Mouse (Mus musculus) gastrocnemius, adult 18-20 months (tissue): Measurements from ENCODE around the gene Maml3. TPM values are rescaled to one million over a fixed set of nuclear protein-coding genes. Genes with fewer than 3 reads are reported as not detected.

ENCODE experiments used
- DNase-seq: peaks from one replicate; pipeline ENCODE4 v3.0.0; 2021; ENCODE audit warnings: low spot score
- total RNA-seq, 2 experiments: library from RNA; stranded (reverse); gene quantifications; 2 replicates each; pipeline ENCODE4 v1.2.3; 2021

Maml3 gene
- total RNA-seq, 2 experiments from 2014 or later = 2.3 to 2.6 TPM

DNA sequence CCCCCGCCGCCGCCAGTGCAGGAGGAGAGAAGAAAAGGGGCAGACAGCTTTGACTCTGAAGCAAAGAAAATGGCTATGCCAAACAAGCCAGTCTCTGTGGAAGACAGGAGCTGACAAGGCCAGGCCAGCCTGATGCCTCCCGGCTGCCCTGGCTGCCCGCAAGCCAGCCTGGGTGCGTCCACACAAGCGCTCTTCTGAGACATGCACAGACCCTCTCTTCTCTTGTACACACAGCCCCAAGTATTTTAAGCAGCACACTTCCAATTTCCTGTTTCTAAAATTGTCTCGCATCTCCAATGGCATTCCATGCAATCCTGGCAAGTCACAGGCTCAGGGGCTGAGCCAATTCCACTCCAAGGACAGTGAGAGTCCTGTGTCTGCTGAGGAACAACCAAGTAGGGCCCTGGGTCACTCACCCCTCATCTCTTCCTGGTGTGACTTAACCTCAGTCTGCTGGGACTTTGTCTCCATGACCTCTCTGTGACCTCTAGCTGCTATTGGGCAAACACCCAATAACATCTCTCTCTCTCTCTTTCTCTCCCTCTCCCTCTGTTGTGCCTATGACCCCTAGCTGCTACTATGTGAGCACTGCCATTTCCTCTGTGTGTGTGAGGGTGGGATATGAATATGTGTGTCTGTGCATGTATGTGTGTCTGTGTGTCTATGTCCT is 354.9 kb downstream of the Maml3 start:
- DNase-seq = peak; percentile 49

DNA sequence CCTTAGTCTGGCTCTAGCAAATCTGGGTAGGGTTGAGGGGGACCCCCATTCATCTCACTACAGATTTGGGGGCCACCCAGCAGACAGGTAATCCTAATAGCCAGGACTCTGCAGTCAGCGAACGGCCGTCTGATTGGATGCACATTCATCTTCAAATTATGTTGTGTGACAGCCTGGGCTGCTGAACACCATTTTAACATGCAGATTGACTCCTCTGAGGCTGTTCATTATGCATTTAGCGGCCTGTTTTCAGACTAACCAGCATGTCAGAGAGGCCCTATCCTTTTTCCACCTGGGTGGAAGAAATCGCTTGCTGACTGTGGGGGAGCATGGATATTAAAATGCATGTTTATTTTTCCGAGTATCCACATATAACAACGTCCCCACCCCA is 355.5 kb downstream of the Maml3 start:
- DNase-seq = no peak

GRCm38 (mm10) chr3:51748436-51749376 is 356.2 kb downstream of the Maml3 start:
- DNase-seq = peak; percentile 15

- no peak for DNase-seq
Measured at GRCm38 (mm10) chr3:51746816-51747215, 358.1 kb downstream of the Maml3 start.

GRCm38 (mm10) chr3:51745162-51745561 is 359.7 kb downstream of the Maml3 start:
- DNase-seq = no peak

- no peak for DNase-seq
Measured at GRCm38 (mm10) chr3:51744339-51744759, 360.5 kb downstream of the Maml3 start.

- DNase-seq = no peak
Measured at GRCm38 (mm10) chr3:51742405-51742804, 362.5 kb downstream of the Maml3 start.

- no peak for DNase-seq
Measured at GRCm38 (mm10) chr3:51741824-51742223, 363.1 kb downstream of the Maml3 start.

DNA sequence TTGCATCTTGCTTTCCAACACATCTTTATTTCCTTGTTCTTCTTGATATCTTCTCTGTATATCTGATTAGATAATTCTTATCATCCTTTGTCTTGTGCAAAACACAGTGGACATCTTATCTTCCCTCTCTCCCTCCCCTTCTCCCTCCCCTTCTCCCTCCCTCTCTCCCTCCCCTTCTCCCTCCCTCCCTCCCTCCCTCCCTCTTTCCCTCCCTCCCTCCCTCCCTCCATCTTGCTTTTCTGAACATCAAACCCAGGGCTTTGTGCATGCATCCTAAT is 365.1 kb downstream of the Maml3 start:
- DNase-seq = no peak

DNA sequence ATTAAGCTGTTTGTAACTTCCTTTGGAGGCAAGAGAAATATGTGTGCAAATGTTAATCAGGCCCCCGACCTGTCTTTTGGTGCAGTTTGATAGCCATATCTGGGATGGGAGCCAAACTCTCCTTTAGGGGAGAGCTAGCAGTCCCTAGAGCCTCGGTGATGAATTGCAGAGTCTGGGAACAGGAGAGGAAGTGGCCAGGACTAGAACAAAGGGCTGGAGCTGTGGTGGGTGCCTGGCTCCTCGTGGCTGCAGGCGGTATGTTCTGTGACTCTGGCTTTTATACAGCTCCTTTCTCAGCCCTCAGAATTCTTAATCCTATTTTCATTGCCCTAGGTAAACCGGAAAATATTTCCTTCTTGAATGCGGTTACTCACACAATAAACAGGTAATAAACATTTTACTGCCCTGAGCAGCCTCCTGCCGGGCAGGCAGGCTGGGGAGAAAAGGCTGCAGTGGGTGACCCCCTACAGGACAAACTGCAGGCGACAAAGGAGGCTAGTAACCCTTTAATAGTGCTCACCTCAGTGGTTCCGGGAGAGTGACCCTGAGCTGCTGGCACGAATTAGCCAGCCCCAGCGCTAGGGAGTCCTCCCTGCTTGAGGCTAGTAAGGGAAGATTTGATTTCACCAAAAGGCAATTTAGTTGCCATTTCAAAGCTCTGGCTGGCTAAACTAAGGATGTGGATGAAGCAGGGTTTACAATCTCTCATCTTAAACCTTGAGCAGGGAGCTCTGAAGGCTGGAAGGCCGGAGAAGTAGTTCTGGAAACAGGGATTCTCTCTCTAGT is 365.6 kb downstream of the Maml3 start:
- DNase-seq = no peak

DNA sequence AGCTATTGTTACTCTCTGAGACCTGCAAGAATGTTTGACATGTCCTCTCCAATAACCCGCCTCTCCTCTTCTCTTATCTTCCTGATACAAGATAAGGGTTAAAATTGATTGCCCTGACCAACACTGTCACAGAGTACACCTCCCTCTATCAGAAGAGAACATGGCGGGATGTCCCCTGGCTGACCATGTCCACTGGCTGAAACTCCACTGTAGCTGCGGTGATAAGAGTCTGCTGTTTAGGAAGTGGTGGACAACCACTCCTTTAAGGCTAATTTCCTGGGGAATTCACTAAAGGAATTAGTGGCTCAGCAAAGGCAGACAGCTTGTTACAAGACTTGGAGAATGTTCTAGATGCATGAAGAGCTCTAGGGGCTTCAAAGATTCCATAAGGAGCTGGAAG is 371.2 kb downstream of the Maml3 start:
- DNase-seq = no peak

- DNase-seq = no peak
Measured at GRCm38 (mm10) chr3:51731949-51732636, 372.8 kb downstream of the Maml3 start.

DNA sequence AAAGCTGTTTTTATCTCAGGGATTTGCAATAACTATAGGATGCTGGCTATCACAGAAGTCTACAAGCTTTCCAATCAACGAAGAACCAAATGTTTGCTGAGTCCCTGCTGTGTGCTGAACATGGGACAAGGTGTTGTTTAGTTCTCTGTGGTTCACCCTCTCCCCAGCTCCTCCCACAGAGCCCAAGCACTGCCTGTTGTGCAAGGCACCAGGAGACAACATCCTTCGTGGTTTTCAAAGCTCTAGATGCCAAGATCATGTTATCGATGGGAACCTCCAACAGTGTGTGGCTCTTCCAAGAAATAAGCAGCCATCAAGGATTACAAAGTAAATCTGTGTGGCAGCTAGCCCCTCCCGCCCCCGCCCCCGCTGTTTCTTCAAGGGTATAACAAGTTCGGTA is 374.2 kb downstream of the Maml3 start:
- no peak for DNase-seq

DNA sequence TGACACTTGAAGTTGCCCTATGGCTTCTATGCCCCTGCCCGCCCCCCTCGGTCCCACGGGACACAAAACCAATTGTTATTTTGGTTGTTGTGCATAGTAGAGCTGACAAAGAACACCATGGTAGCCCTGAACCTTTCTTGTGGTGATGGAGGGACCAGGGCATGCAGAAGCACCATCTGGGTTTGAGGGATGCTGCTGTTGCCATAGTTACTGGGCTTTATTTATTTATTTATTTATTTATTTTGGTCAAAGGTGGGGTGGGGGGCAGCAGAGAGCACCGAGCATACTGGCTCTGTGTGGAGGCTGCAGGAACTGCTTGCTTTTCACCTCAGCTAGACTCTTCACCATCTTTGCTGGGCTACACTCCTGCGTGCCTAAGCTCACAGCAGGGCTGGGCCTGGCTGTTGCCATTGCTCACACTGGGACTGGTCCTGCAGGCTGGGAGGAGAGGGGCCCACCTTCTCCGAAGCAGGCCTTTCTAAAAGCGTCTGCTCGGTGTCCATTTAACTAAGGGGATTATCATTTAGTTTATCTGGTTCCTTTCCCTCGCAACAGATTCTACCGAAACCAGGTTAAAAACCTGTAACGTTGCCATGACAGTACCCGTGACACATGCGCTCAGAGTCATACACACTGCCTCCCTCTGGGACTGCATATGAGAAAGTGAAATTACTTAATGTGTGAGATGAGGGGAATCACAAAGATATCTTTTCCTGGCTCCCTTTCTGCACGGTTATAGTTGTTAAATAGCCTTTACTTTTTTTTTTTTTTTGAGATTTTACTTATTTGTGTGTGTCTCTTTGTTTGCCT is 375.6 kb downstream of the Maml3 start:
- DNase-seq = no peak

GRCm38 (mm10) chr3:51728456-51728855 is 376.4 kb downstream of the Maml3 start:
- DNase-seq = no peak

GRCm38 (mm10) chr3:51727968-51728367 is 376.9 kb downstream of the Maml3 start:
- no peak for DNase-seq

- no peak for DNase-seq
Measured at GRCm38 (mm10) chr3:51727487-51727886, 377.4 kb downstream of the Maml3 start.

GRCm38 (mm10) chr3:51726257-51726656 is 378.6 kb downstream of the Maml3 start:
- no peak for DNase-seq

- no peak for DNase-seq
Measured at GRCm38 (mm10) chr3:51719982-51720381, 384.9 kb downstream of the Maml3 start.

GRCm38 (mm10) chr3:51719373-51719772 is 385.5 kb downstream of the Maml3 start:
- DNase-seq = no peak

DNA sequence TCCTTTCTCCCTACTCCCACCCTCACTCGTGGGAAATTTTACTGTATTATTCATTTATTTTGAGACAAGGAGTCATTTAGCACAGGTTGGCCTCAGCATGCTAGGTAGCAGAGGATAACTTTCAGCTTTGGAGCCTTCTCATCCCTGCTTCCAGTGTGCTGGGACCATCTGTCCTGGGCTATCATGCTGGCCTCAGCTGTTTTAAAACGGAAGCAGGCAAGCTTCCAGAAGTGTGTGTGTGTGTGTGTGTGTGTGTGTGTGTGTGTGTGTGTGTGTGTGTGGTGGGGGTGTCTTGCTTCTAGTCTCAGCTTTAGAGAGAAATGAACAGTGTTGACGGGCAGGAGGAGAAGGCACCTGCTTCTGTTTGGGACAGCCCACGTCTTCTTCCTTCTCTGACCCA is 387.0 kb downstream of the Maml3 start:
- DNase-seq = no peak
